Mouse (Mus musculus) G1E-ER4 (cell line): ENCODE results near the gene Nup160. TPM values are rescaled to one million over a fixed set of nuclear protein-coding genes. Genes with fewer than 3 reads are reported as not detected.

Source experiments
- GATA1 ChIP-seq: IDR thresholded peaks from one replicate; pipeline ENCODE4 v1.8.0; 2012; ENCODE audit warnings: low read length, inconsistent platforms
- polyA plus RNA-seq: library from polyadenylated mRNA; stranded (reverse); fragments of >175 nt; gene quantifications from 2 replicates; pipeline ENCODE4 v1.2.3, GENCODE M21; 2012

The Nup160 gene
- polyA plus RNA-seq, 1 experiment: 7.7 TPM

- no peak for TF ChIP-seq GATA1
Observed at GRCm38 (mm10) chr2:90754188-90754587, 77.2 kb downstream of the Nup160 start.

DNA sequence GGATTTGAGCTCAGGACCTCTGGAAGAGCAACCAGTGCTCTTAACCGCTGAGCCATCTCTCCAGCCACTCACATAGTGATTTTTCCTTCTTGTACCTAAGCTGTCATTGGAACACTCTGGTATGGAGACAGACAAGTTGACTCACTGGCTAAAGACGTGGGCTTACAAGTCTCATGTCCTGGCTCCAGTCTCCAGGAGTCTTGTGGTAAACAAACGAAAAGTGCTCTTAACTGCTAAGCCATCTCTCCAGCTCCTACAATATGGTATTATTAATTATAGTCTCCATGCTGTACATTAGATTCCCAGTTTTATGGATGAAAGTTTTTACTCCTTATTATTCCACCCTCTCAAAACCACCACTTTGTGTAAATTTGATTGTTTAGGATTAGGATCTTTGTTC is 88.1 kb downstream of the Nup160 start:
- TF ChIP-seq GATA1: no peak

- no peak for TF ChIP-seq GATA1
Observed at GRCm38 (mm10) chr2:90781323-90781722, 104.3 kb downstream of the Nup160 start.

- TF ChIP-seq GATA1: no peak
Observed at GRCm38 (mm10) chr2:90781938-90782337, 104.9 kb downstream of the Nup160 start.

DNA sequence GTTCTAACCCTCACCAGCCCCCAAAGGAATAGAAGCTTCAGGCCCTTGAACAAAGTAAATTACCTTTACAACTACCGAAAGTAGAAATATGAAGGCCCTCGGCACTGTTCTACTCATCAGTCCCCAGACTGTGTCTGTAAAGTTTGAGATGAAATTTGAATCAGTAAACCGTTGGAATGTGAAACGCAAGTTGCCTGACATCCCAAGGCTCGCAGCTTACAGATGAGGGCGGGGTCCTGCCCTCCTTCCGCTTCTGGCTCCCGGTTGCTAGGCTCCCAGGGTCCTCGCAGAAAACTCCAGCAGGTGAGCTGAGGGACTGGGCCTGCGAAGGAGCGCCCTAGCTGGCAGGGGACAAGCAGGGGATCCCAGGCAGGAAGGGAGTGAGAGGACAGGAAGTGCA is 105.4 kb downstream of the Nup160 start, which contains the start of gene Agbl2:
TSS of gene Agbl2 (plus strand) at position 270 of the 400 bp plus-strand sequence.
- no peak for TF ChIP-seq GATA1

DNA sequence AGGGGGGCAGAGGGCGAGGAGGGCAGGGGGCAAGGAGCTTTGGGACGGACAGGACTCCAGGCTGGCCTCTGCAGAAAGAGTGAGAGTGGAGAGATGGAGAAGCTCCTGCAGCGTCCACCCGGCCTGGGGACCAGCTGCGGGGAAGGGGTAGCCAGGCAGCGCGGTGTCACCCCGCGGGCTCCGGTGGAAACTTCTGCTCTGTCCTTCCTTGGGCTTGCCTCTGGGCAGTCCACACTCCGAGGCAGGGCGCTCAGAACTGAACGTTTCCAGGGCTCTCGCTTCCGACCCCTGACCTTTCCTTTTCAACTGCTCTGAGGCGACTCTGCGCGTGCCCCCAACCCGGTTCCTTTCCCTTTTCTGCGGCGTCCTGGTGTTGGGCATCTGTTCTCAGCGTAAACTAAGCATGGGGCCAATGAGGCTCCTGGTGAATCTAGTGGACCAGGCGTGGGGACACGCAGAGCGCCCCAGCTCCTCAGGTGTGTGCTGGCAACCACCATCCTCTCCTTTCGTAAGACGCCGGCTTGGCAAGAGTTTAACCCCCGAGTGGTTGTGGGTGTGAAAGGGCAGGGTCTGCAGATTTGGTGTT is 106.0 kb downstream of the Nup160 start:
- TF ChIP-seq GATA1: no peak

Other genes starting within 250 kb of the Nup160 start
- not detected in 2 replicates for gene Ptprj, start 96.6 kb upstream of the Nup160 start, polyA plus RNA-seq
- gene Fnbp4, start 68.2 kb downstream of the Nup160 start, polyA plus RNA-seq: 53.3 and 61.1 TPM in 2 replicates
- gene Agbl2, start 105.5 kb downstream of the Nup160 start, polyA plus RNA-seq: not detected in 2 replicates
- gene Mtch2, start 169.9 kb downstream of the Nup160 start, polyA plus RNA-seq: 13.0 and 13.3 TPM in 2 replicates
- gene C1qtnf4, start 208.6 kb downstream of the Nup160 start, polyA plus RNA-seq: not detected in 2 replicates
- 1.7 and 6.2 TPM in 2 replicates for gene Kbtbd4, start 227.5 kb downstream of the Nup160 start, polyA plus RNA-seq
- gene Ndufs3, start 227.6 kb downstream of the Nup160 start, polyA plus RNA-seq: 95.4 and 142 TPM in 2 replicates